Mouse (Mus musculus) cerebellum, adult 18-20 months (tissue): ENCODE measurements around the gene Leap2.

ENCODE experiments used
- DNase-seq, 2 experiments: peaks; one replicate each; pipeline ENCODE4 v3.0.0; 2021

The Leap2 gene

DNA sequence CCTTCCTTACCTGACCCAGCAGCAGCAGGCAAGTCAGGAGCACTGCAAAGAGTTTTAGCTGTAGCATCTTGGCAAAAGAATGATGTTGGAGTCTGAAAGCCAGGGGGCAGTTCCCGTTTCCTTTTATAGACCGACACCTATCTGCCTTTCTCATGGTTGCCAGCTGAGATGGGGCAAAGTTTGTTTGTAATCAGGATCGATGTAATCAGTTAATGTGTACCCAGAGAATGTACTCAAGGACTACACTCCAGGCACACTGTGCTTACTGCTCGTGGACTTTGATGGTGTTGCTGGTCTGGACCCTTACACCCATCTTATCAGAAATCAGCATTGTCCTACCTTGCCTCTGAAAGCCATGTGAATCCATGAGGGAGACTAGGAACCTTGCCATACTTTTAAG lies at the start of gene Leap2:
Gene Leap2 (minus strand): TSS at position 135 of the 400 bp plus-strand sequence.
- DNase-seq: no peak

DNA sequence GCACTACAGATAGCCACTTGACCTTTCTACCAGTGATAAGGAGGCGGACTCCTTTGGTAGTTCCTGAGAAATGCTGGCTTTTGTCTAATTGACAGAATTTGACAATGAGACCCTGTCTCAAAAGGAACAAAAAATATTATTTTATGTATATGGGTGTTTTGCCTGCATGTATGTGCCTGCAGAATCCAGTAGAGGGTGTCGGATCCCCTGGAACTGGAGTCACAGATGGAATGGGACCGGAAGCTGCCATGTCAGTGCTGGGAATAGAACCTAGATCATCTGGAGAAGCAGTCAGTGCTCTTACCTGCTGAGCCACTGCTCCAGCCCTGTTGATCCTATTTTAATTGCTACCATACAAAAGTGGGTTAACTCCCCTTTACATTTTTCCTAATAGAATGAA lies 49.7 kb upstream of the Leap2 start:
- DNase-seq: no peak

GRCm38 (mm10) chr11:53469968-53470695 lies 47.2 kb upstream of the Leap2 start, which contains the start of gene Gm9837:
Gm9837 (minus strand) TSS chr11:53470479.
- peak; percentile 95 to 96 for DNase-seq

DNA sequence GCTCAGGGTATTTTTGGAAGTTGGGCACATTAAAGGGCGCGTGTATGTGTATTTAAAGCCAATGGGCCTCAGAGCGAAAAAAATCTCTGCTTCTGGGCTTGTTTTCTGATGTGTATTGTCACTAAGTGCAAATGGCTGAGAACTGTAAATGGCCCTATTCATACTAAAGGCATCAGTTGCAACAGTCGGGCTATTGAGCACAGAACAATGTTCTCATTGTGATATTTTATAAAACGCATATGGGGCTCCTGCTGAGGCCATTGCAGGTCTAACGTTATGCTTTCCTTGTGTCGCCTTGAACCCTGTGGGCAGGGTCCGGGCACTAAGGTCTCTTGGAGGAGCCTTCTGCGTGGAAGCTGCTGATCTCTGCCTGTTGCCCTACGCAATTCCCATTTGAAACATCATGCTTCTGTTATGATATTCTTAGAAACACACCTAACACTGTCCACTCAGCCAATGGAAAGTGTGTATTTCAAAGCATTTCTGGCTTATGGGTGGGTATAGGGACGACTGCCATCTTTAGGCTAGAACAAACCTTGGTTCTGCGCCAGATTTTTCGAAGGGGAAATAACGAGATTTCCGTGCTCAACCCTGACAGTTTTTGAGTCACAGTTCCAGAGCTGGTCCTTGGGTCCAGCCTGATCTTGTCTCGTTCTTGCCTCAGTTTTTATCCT lies 46.5 kb upstream of the Leap2 start:
- no peak for DNase-seq

DNA sequence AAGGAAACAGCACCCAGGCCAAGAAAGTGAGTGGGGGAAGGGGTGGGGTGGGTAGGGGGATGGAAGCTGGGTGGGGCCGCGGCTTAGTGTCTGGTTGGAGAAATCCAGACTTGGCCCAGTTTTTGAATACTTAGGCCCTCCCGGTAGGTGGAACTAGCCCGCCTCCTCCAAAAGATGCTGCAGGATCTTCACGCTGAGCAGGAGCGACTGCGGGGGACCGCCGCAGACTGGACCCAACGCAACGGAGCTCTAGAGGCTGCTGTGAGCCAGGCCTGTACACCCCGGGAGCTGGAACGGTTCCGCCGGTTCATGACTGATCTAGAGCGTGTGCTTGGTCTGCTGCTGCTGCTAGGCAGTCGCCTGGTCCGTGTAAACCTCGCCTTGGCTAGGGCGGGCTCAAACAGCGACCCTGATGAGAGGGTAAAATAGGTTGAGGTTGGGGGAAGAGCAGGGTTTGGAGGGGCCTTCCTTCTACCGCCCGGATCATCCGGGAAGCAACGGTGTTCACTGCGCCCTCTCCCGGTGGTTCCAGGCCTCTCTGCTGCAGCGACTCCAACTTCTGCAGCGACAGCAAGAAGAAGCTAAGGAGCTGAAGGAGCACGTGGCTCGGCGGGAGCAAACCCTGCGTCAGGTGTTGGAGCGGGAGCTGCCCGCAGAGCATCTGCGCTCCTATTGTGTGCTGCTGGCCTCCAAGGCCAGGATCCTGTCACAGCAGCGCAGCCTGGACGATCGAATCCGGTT lies 43.4 kb upstream of the Leap2 start:
- peak; percentile 92 for DNase-seq

DNA sequence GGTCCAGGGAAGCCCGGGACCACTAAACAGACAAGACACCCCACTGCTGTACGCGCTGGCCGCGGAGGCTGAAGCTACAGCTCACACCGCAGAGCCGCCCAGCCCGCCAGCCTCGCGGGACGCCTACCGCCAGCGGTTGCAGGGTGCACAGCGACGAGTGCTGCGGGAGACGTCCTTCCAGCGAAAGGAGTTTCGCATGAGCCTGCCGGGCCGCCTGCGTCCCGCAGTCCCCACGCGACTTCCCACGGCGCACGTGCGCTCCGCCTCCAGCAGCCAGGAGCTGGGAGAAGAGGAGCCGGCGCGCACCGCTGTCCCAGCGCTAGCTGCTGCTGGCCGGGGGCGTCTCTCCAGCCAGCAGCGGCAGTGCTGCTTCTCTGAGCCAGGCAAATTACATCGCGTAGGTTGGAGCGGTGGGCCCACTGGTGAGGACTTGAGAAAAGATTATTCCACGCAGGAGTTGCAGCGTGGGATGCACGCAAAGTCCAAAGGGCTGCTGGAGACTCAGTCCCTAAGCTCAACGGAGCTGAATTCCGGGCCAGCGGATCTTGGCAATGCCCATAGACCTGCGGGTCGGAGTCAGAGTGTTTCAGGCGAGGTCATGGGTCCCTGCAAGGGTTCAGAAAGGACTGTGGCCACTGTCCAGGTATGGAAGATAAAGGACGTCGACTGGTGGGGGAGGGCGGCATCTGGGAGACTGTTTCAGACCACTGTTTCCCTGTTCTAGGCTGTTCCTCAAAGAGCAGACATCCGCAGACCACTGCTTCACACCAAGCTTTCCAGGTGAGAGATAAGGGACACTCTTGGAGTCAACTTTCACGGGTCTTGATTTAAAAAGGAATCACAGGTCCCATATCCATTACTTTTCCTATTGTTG lies 40.8 kb upstream of the Leap2 start:
- peak in 1 of 2 experiments; percentile 43 for DNase-seq

DNA sequence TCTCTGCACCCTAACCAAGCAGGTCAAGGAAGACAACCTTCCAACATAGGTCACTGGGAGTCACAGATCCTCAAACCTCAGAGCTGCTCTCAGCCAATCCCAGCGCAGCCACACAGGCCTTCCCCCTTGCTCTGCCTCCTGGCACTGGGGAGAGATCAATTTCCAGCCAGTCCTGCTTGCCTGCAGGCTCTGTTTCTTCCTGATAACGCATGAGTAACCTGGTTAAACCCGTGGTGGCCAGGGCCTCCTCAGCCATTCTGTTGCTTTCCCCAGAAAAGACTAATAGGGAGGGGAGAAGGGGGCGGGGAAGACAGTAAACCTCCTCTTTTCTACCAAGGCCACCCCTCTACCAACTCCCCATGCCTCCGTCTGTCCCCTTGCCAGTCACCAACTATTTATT lies 38.8 kb upstream of the Leap2 start:
- no peak for DNase-seq

GRCm38 (mm10) chr11:53460192-53460591 lies 37.2 kb upstream of the Leap2 start:
- no peak for DNase-seq

DNA sequence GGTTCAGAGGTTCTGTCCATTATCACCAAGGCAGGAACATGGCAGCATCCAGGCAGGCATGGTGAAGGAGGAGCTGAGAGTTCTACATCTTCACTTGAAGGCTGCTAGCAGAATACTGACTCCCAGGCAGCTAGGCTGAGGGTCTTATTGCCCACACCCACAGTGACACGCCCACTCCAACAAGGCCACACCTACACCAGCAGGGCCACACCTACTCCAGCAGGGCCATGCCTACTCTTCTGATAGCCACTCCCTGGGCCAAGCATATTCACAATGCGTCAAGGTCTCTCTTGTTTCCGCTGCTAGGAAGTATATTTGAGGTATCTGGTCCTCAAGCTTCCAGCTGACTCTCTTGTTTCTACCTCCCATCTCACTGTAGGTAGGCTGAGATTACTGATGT lies 36.0 kb upstream of the Leap2 start:
- no peak for DNase-seq

GRCm38 (mm10) chr11:53457372-53457954 lies 34.5 kb upstream of the Leap2 start:
- DNase-seq: no peak

DNA sequence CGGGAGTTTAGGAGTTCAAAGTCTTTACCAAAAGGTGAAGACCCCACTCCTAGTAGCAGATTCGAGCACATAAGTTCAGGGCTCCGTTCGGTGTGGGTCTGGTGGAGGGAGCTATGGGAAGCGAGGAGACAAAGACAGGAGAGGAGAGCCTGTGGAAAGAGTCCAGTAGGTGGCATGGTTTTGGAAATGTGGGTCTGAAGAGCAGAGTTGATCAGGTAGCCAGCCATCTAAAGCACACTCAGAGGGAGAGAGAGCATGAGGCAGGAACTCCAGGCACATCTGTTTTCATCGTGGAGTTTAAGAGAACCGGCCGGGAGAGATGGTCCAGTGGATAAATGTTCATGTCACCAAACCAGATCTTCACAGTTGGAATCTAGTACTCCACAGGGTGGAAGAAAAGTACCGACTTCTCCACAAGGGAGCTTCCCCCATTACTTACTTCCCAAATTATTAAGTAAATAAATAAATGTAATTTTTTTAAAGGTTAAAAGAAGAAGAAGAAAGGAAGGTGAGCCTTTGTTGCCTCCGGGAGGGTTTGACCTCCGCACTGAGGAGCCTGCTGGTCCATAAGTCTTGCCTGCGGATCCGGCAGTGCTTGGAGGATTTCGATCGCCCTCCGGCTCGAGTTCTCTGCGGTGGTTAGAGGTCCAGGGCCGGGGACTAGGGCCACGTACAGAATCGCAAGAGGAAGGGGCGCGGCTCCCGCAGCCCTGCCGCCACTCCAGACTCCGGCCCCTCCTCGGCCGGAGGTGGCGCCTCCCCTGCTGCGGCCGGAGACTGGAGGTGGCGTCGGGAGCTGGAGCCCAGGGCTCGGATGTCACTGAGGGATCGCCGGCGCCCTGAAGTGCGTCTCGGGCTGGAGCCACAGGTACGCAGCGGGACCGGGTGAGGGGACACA lies 33.8 kb upstream of the Leap2 start, which contains the start of the genes Gm10447 and Shroom1:
Gene Gm10447 (minus strand): TSS at position 637 of the 898 bp plus-strand sequence.
Gene Shroom1 (plus strand): TSS at position 732 of the 898 bp plus-strand sequence.
- peak; percentile 60 to 77 for DNase-seq

DNA sequence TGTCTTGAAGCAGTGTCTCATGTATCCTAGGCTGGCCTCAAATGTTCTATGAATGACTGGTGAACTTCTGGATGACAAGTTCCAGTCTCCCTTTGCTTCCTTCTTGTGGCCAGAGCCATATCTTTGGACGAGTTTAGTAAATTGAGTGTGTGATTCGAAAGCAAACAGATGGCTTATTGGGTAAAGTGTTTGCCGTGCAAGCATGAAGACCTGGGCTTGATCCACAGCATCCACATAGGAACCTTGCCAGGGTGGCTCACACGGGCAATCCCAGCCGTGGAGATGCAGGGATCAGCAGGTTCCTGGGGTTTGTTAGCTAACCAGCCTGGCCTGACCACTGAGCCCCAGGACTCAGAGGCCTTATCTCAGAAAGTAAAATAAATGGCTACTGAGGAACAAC lies 30.1 kb upstream of the Leap2 start:
- no peak for DNase-seq

DNA sequence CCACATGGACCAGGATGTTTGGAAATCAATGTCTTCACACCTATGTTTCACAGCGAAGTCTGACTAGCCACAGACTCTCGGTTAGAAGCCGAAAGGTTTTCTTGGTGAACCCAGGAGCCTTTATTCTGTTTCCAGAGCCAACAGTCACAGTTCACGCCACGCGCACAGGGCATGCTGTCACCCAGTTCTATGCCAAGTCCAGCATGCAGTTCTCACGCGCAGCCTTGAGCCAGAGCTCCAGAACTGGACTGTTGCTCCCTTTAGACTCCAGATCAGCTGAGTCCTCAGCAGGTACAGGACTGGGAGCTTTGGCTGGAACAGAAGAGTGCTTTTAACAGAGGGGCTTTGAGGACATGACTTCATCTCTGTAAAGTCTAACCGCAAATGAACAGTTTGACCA lies 29.4 kb upstream of the Leap2 start:
- peak; percentile 59 to 67 for DNase-seq

DNA sequence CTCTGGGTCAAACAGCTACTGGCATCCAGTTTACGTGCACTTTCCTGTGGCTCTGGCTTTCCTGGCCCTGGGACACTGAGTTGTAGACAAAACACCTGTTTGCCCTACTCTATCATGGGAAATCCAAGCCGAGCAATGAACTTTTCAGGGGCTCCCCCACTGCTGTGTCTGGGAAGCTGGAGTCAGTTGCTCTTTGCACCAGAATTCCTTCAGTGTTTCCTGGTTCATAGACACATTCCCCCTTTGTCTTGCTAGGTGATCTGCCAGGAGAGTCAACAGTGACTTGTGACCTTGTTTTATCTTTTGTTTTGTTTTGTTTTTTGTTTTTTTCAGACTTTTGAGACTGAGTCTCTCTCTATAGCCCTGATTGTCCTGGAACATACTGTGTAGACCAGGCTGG lies 28.4 kb upstream of the Leap2 start:
- DNase-seq: no peak

GRCm38 (mm10) chr11:53450070-53450705 lies 27.2 kb upstream of the Leap2 start:
- no peak for DNase-seq

- peak; percentile 93 to 96 for DNase-seq
These were observed 25.6 kb upstream of the Leap2 start for GRCm38 (mm10) chr11:53448529-53448928.

GRCm38 (mm10) chr11:53447996-53448395 lies 25.0 kb upstream of the Leap2 start:
- DNase-seq: no peak

DNA sequence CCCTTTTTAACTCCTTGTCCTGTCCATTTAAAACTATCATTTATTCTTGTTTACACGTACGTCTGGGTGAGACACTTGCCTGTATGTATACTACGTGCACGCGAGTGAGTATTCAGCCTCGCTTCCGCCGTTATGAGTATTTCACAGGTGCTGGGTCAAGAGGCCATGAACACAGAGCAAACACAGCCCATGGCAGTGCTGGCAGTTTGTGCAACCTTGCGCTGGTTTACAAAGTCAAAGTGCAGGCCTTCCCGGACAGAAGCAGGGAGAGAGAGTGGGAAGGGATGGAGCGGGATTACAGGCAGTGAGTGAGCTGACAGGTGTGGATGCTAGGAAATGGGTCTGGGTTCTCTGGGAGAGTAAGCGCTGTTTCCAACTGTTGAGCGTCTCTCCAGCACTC lies 23.2 kb upstream of the Leap2 start:
- no peak for DNase-seq

GRCm38 (mm10) chr11:53445562-53445961 lies 22.6 kb upstream of the Leap2 start:
- DNase-seq: no peak

GRCm38 (mm10) chr11:53443861-53444260 lies 20.9 kb upstream of the Leap2 start:
- peak; percentile 51 to 67 for DNase-seq

DNA sequence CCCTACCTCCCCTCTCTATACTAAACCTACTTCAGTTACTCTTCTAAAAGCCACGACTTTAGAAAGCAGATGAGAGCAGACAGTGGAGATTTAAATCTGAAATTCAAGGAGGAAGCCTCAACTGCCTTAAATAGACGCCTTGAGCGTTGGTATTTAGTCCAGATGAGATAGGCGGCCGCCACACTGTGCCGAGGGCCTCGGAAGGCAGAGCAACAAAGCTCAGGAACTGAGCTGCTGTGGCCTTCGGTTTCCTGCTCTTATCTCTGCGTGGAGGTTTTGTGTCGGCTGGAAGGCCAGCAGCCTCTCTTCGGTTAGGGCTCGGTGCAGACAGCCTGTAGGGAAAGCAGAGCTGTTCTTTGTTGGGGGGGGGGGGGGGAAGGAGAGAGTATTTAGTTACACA lies 19.0 kb upstream of the Leap2 start:
- DNase-seq: no peak
